Mouse (Mus musculus) liver, postnatal 0 days (tissue): ENCODE results near the gene Calcr.

ENCODE experiments used
- CTCF ChIP-seq: sonication (generic); IDR thresholded peaks from 2 replicates; pipeline ENCODE4 v1.5.1; 2016; ENCODE audit warnings: antibody characterized with exemption, low read depth
- EP300 ChIP-seq: IDR thresholded peaks from 2 replicates; pipeline ENCODE4 v1.6.1; 2016; ENCODE audit warnings: antibody characterized with exemption, low read depth, mild to moderate bottlenecking

DNA sequence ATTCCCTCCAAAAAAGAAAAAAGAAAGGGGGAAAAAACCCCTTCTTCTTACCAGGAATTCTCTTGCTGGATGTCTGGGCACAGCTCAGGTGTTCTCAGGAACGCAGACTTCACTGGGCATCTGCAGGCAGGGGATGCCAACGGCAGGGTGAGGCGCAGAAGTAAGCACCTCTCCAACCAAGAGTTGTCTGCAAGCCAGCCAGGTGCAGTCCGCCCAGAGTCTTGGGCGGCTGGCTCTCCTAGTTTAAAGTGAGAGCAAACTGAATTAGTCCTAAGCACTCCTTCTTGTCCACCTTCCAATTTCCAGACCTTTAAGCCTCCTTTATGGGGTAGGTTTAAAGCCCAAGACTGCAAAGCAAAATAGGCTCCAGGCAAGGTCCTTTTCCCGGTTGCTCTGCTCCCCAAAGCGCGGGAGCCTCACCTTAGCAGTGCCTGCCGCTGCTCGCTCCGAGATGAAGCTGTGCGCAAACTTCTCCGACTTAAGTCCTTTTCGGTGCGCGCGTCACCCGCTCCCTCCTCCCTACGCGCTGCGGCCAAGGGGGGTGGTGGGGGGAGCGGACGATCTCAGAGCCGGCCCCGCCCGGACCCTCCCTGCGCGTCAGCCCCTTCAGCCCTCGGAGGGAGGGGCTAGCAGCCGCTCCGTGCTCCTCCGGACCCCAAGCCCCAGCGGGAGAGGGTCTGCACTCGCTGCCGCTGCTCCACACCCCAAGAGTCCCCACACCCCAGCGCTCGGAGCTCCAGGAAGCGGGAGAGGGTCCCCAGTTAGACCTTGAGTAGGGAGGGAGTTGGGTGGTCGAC is 1.1 kb downstream of the Calcr start:
- TF ChIP-seq CTCF (no peak), EP300 (no peak)
